Mouse (Mus musculus) inflammation-experienced regulatory T-cells (primary cell): ENCODE results near the gene Ptgdr. TPM values are rescaled to one million over a fixed set of nuclear protein-coding genes. Genes with fewer than 3 reads are reported as not detected.

Experiments
- polyA plus RNA-seq, 2 experiments: library from polyadenylated mRNA; unstranded; fragments of 100-300 nt; shearing (Covaris generic); gene quantifications; one replicate each; pipeline ENCODE4 v1.2.1; 2017

Gene Ptgdr
- polyA plus RNA-seq, result not detected

GRCm38 (mm10) chr14:44858868-44859613 lies at the start of gene Ptgdr:
Ptgdr (minus strand) TSS chr14:44859375.

Other genes starting within 250 kb of the Ptgdr start
- not detected for gene Gm5624, start 231.4 kb downstream of the Ptgdr start, polyA plus RNA-seq
- 1 to 10 TPM in 1 of 2 experiments, not detected in 1; 5.1 TPM for gene Gm8257, start 152.9 kb downstream of the Ptgdr start, polyA plus RNA-seq
- gene Gm8267, start 109.0 kb downstream of the Ptgdr start, polyA plus RNA-seq, result 1 to 10 TPM; 1.2 to 2.4 TPM
- gene Ptger2, start 128.8 kb upstream of the Ptgdr start, polyA plus RNA-seq, result 10 to 100 TPM; 30.8 to 61.0 TPM